Mouse (Mus musculus): ENCODE measurements around the gene Pde10a. TPM values are rescaled to one million over a fixed set of nuclear protein-coding genes. Genes with fewer than 3 reads are reported as not detected.
A peak's percentile ranks its signal among the peaks of the same experiment; 100 is the strongest.

Gene Pde10a
- polyA plus RNA-seq, 1 experiment from 2014 or later = 24.5 TPM

- no peaks in the 10 kb centered on the region for H3K27me3 ChIP-seq (replicated peaks; ENCODE audit: control insufficient read depth, insufficient read depth, low read length)
- H3K4me2 ChIP-seq (ENCODE audit: low read length) = no peak overlapping the region
- peak; percentile 88 for ATAC-seq
- peak overlapping the region; percentile 27 for H3K9ac ChIP-seq (replicated peaks; ENCODE audit: low read depth, low read length)
- H3K4me1 ChIP-seq (replicated peaks; ENCODE audit: control insufficient read depth, insufficient read depth, low read length) = peaks cover 7% of the 10 kb centered on the region
- H3K9me3 ChIP-seq (ENCODE audit: control insufficient read depth, low read length) = no peaks in the 10 kb centered on the region
- WGBS = 10% methylated on average over 8 of the region's 8 CpGs
- H3K27ac ChIP-seq (ENCODE audit: low read length) = peak overlapping the region; percentile 59
- no peaks in the 10 kb centered on the region for H3K36me3 ChIP-seq (ENCODE audit: control insufficient read depth, insufficient read depth)
- no peak overlapping the region for H3K4me3 ChIP-seq (replicated peaks; ENCODE audit: low read length)
Measured at GRCm38 (mm10) chr17:8647372-8647871, 122.2 kb downstream of the Pde10a start.

GRCm38 (mm10) chr17:8648310-8648709 lies 123.1 kb downstream of the Pde10a start:
- H3K27ac ChIP-seq (ENCODE audit: low read length) = peak overlapping the region; percentile 15; the same call in 1 of the 2 replicates

GRCm38 (mm10) chr17:8652681-8653262 lies 127.6 kb downstream of the Pde10a start:
- Histone ChIP-seq H3K27ac (ENCODE audit: low read length) (no peak overlapping the region), H3K36me3 (ENCODE audit: control insufficient read depth, insufficient read depth) (no peaks in the 10 kb centered on the region), H3K9me3 (ENCODE audit: control insufficient read depth, low read length) (no peaks in the 10 kb centered on the region), H3K4me2 (ENCODE audit: low read length) (no peak overlapping the region), H3K27me3 (replicated peaks; ENCODE audit: control insufficient read depth, insufficient read depth, low read length) (no peaks in the 10 kb centered on the region), H3K9ac (replicated peaks; ENCODE audit: low read depth, low read length) (no peak overlapping the region), H3K4me1 (replicated peaks; ENCODE audit: control insufficient read depth, insufficient read depth, low read length) (peaks cover 3% of the 10 kb centered on the region), H3K4me3 (replicated peaks; ENCODE audit: low read length) (no peak overlapping the region)
- no peak for ATAC-seq
- 76% methylated on average over 3 of the region's 3 CpGs for WGBS

More at GRCm38 (mm10) chr17:8648310-8648709, 123.1 kb downstream of the Pde10a start:
- Histone ChIP-seq H3K4me3 (replicated peaks; ENCODE audit: low read length) (no peak overlapping the region), H3K4me1 (replicated peaks; ENCODE audit: control insufficient read depth, insufficient read depth, low read length) (peaks cover 9% of the 10 kb centered on the region), H3K4me2 (ENCODE audit: low read length) (no peak overlapping the region), H3K27me3 (replicated peaks; ENCODE audit: control insufficient read depth, insufficient read depth, low read length) (no peaks in the 10 kb centered on the region), H3K9ac (replicated peaks; ENCODE audit: low read depth, low read length) (no peak overlapping the region), H3K36me3 (ENCODE audit: control insufficient read depth, insufficient read depth) (no peaks in the 10 kb centered on the region), H3K9me3 (ENCODE audit: control insufficient read depth, low read length) (no peaks in the 10 kb centered on the region)
- 54% methylated on average over 3 of the region's 3 CpGs for WGBS
- no peak for ATAC-seq

- Histone ChIP-seq H3K9me3 (ENCODE audit: control insufficient read depth, low read length) (no peaks in the 10 kb centered on the region), H3K27ac (ENCODE audit: low read length) (no peak overlapping the region), H3K4me3 (replicated peaks; ENCODE audit: low read length) (no peak overlapping the region), H3K27me3 (replicated peaks; ENCODE audit: control insufficient read depth, insufficient read depth, low read length) (no peaks in the 10 kb centered on the region), H3K36me3 (ENCODE audit: control insufficient read depth, insufficient read depth) (no peaks in the 10 kb centered on the region), H3K4me1 (replicated peaks; ENCODE audit: control insufficient read depth, insufficient read depth, low read length) (peaks cover 1% of the 10 kb centered on the region; the same call in 1 of the 2 replicates), H3K4me2 (ENCODE audit: low read length) (no peak overlapping the region), H3K9ac (replicated peaks; ENCODE audit: low read depth, low read length) (no peak overlapping the region)
- ATAC-seq = no peak
- WGBS = 89% methylated on average over 9 of the region's 9 CpGs
Measured at GRCm38 (mm10) chr17:8657661-8658060, 132.5 kb downstream of the Pde10a start.

GRCm38 (mm10) chr17:8658751-8659454 lies 133.7 kb downstream of the Pde10a start:
- Histone ChIP-seq H3K9ac (replicated peaks; ENCODE audit: low read depth, low read length) (no peak overlapping the region), H3K27me3 (replicated peaks; ENCODE audit: control insufficient read depth, insufficient read depth, low read length) (no peaks in the 10 kb centered on the region), H3K4me3 (replicated peaks; ENCODE audit: low read length) (no peak overlapping the region), H3K4me1 (replicated peaks; ENCODE audit: control insufficient read depth, insufficient read depth, low read length) (no peaks in the 10 kb centered on the region; the same call in 1 of the 2 replicates), H3K4me2 (ENCODE audit: low read length) (no peak overlapping the region), H3K27ac (ENCODE audit: low read length) (no peak overlapping the region), H3K9me3 (ENCODE audit: control insufficient read depth, low read length) (no peaks in the 10 kb centered on the region), H3K36me3 (ENCODE audit: control insufficient read depth, insufficient read depth) (no peaks in the 10 kb centered on the region)
- ATAC-seq = no peak
- 61% methylated on average over 16 of the region's 16 CpGs for WGBS

GRCm38 (mm10) chr17:8666912-8667311 lies 141.7 kb downstream of the Pde10a start:
- Histone ChIP-seq H3K36me3 (ENCODE audit: control insufficient read depth, insufficient read depth) (no peaks in the 10 kb centered on the region), H3K9me3 (ENCODE audit: control insufficient read depth, low read length) (no peaks in the 10 kb centered on the region), H3K4me1 (replicated peaks; ENCODE audit: control insufficient read depth, insufficient read depth, low read length) (no peaks in the 10 kb centered on the region), H3K4me3 (replicated peaks; ENCODE audit: low read length) (no peak overlapping the region), H3K9ac (replicated peaks; ENCODE audit: low read depth, low read length) (no peak overlapping the region), H3K27ac (ENCODE audit: low read length) (no peak overlapping the region), H3K4me2 (ENCODE audit: low read length) (no peak overlapping the region), H3K27me3 (replicated peaks; ENCODE audit: control insufficient read depth, insufficient read depth, low read length) (no peaks in the 10 kb centered on the region)
- peak; percentile 40; the same call in 1 of the 2 replicates for ATAC-seq
- 42% methylated on average over 5 of the region's 5 CpGs for WGBS

- H3K27ac ChIP-seq (ENCODE audit: low read length) = no peak overlapping the region
- no peak overlapping the region for H3K4me3 ChIP-seq (replicated peaks; ENCODE audit: low read length)
- ATAC-seq = no peak
- H3K4me2 ChIP-seq (ENCODE audit: low read length) = no peak overlapping the region
- H3K9ac ChIP-seq (replicated peaks; ENCODE audit: low read depth, low read length) = no peak overlapping the region
- 80% methylated on average over 2 of the region's 2 CpGs for WGBS
- H3K4me1 ChIP-seq (replicated peaks; ENCODE audit: control insufficient read depth, insufficient read depth, low read length) = no peaks in the 10 kb centered on the region
- H3K36me3 ChIP-seq (ENCODE audit: control insufficient read depth, insufficient read depth) = no peaks in the 10 kb centered on the region
- no peaks in the 10 kb centered on the region for H3K27me3 ChIP-seq (replicated peaks; ENCODE audit: control insufficient read depth, insufficient read depth, low read length)
- no peaks in the 10 kb centered on the region for H3K9me3 ChIP-seq (ENCODE audit: control insufficient read depth, low read length)
Measured at GRCm38 (mm10) chr17:8674651-8675050, 149.5 kb downstream of the Pde10a start.

- no peak overlapping the region for H3K4me2 ChIP-seq (ENCODE audit: low read length)
- no peak overlapping the region for H3K9ac ChIP-seq (replicated peaks; ENCODE audit: low read depth, low read length)
- H3K27ac ChIP-seq (ENCODE audit: low read length) = no peak overlapping the region
- no peaks in the 10 kb centered on the region for H3K27me3 ChIP-seq (replicated peaks; ENCODE audit: control insufficient read depth, insufficient read depth, low read length)
- no peaks in the 10 kb centered on the region for H3K4me1 ChIP-seq (replicated peaks; ENCODE audit: control insufficient read depth, insufficient read depth, low read length)
- H3K9me3 ChIP-seq (ENCODE audit: control insufficient read depth, low read length) = no peaks in the 10 kb centered on the region
- H3K4me3 ChIP-seq (replicated peaks; ENCODE audit: low read length) = no peak overlapping the region
- ATAC-seq = no peak
- 69% methylated on average over 7 of the region's 7 CpGs for WGBS
- no peaks in the 10 kb centered on the region for H3K36me3 ChIP-seq (ENCODE audit: control insufficient read depth, insufficient read depth)
Measured at GRCm38 (mm10) chr17:8686356-8686755, 161.2 kb downstream of the Pde10a start.

GRCm38 (mm10) chr17:8688096-8688495 lies 162.9 kb downstream of the Pde10a start:
- Histone ChIP-seq H3K4me2 (ENCODE audit: low read length) (no peak overlapping the region), H3K4me3 (replicated peaks; ENCODE audit: low read length) (no peak overlapping the region), H3K9me3 (ENCODE audit: control insufficient read depth, low read length) (no peaks in the 10 kb centered on the region), H3K27me3 (replicated peaks; ENCODE audit: control insufficient read depth, insufficient read depth, low read length) (no peaks in the 10 kb centered on the region), H3K27ac (ENCODE audit: low read length) (no peak overlapping the region), H3K36me3 (ENCODE audit: control insufficient read depth, insufficient read depth) (no peaks in the 10 kb centered on the region), H3K9ac (replicated peaks; ENCODE audit: low read depth, low read length) (no peak overlapping the region), H3K4me1 (replicated peaks; ENCODE audit: control insufficient read depth, insufficient read depth, low read length) (no peaks in the 10 kb centered on the region)
- ATAC-seq = no peak
- 73% methylated on average over 3 of the region's 3 CpGs for WGBS
